Mouse (Mus musculus) retina, adult 2 months (tissue): Measurements from ENCODE around the gene Atg4d.
"Not testable (repeated sequence)": the region's sequence is repeated elsewhere in the genome, so short reads cannot be mapped to it uniquely, and the experiment has no call there.

Source experiments
- DNase-seq: peaks from one replicate; pipeline ENCODE4 v3.0.0-alpha.2; 2012; ENCODE audit warnings: low read depth, low spot score

Gene Atg4d

GRCm38 (mm10) chr9:21265000-21265561, at the start of gene Atg4d:
Atg4d (plus strand) TSS chr9:21265293.
- peak; percentile 97 for DNase-seq

- no peak for DNase-seq
Observed at GRCm38 (mm10) chr9:21216050-21216841, 48.8 kb upstream of the Atg4d start.

GRCm38 (mm10) chr9:21219820-21220219, 45.3 kb upstream of the Atg4d start:
- DNase-seq, result no peak

GRCm38 (mm10) chr9:21220490-21221382, 44.4 kb upstream of the Atg4d start:
- peak; percentile 80 for DNase-seq

- no peak for DNase-seq
Observed at GRCm38 (mm10) chr9:21221383-21221929, 43.6 kb upstream of the Atg4d start.

GRCm38 (mm10) chr9:21223490-21223889, 41.6 kb upstream of the Atg4d start:
- not testable (repeated sequence) for DNase-seq

- DNase-seq, result no peak
Observed at GRCm38 (mm10) chr9:21223906-21224305, 41.2 kb upstream of the Atg4d start.

- DNase-seq, result no peak
Observed at GRCm38 (mm10) chr9:21224576-21225414, 40.3 kb upstream of the Atg4d start.

GRCm38 (mm10) chr9:21225415-21225758, 39.7 kb upstream of the Atg4d start:
- DNase-seq, result no peak

- DNase-seq, result no peak
Observed at GRCm38 (mm10) chr9:21227342-21227741, 37.8 kb upstream of the Atg4d start.

GRCm38 (mm10) chr9:21231551-21231950, 33.5 kb upstream of the Atg4d start:
- no peak for DNase-seq

GRCm38 (mm10) chr9:21232867-21233266, 32.2 kb upstream of the Atg4d start:
- no peak for DNase-seq

GRCm38 (mm10) chr9:21233366-21233765, 31.7 kb upstream of the Atg4d start:
- no peak for DNase-seq

GRCm38 (mm10) chr9:21233805-21234204, 31.3 kb upstream of the Atg4d start:
- no peak for DNase-seq

- no peak for DNase-seq
Observed at GRCm38 (mm10) chr9:21235341-21235740, 29.8 kb upstream of the Atg4d start.

GRCm38 (mm10) chr9:21236991-21237367, 28.1 kb upstream of the Atg4d start:
- no peak for DNase-seq

- no peak for DNase-seq
Observed at GRCm38 (mm10) chr9:21237368-21238003, 27.6 kb upstream of the Atg4d start.

- no peak for DNase-seq
Observed at GRCm38 (mm10) chr9:21238004-21238732, 26.9 kb upstream of the Atg4d start.

- peak; percentile 66 for DNase-seq
Observed at GRCm38 (mm10) chr9:21238733-21239464, 26.2 kb upstream of the Atg4d start, which contains the start of gene Keap1. Keap1 (minus strand) TSS chr9:21239361.
